Mouse (Mus musculus) MEL (cell line): ENCODE measurements around the gene Bcr.

Source experiments
- CHD1 ChIP-seq: IDR thresholded peaks from 2 replicates; pipeline ENCODE4 v1.6.1; 2012; ENCODE audit warnings: low read depth, mild to moderate bottlenecking, inconsistent platforms, low read length, improper control_type of control experiment
- CTCF ChIP-seq, 3 experiments: IDR thresholded peaks in 2 of 3; conservative IDR thresholded peaks in 1 of 3; 2 replicates each; pipeline ENCODE4 v1.5.1; 2011 to 2012; ENCODE audit warnings: low read length in 3 of 3, low read depth in 2 of 3, mild to moderate bottlenecking in 2 of 3, improper control_type of control experiment in 1 of 3, inconsistent platforms in 1 of 3, mixed read lengths in 1 of 3, moderate library complexity in 1 of 3; ENCODE audit not compliant: control insufficient read depth in 1 of 3, insufficient read depth in 1 of 3, poor library complexity in 1 of 3, severe bottlenecking in 1 of 3
- ETS1 ChIP-seq: IDR thresholded peaks from 2 replicates; pipeline ENCODE4 v1.6.1; 2012; ENCODE audit warnings: low read depth, mild to moderate bottlenecking, inconsistent platforms, low read length, improper control_type of control experiment, moderate library complexity
- MAZ ChIP-seq: IDR thresholded peaks from 2 replicates; pipeline ENCODE4 v1.6.1; 2012; ENCODE audit warnings: low read depth, mild to moderate bottlenecking, inconsistent platforms, low read length, improper control_type of control experiment
- MEF2A ChIP-seq: IDR thresholded peaks from 2 replicates; pipeline ENCODE4 v1.6.1; 2014; ENCODE audit warnings: low read depth, mild to moderate bottlenecking, inconsistent platforms, low read length, improper control_type of control experiment; ENCODE audit not compliant: poor library complexity, insufficient replicate concordance, severe bottlenecking; ENCODE audit errors: extremely low read depth
- POLR2A ChIP-seq, 2 experiments: IDR thresholded peaks; 2 replicates each; pipeline ENCODE4 v1.6.1; 2011 to 2012; ENCODE audit warnings: low read length in 2 of 2, mild to moderate bottlenecking in 2 of 2, control low read depth in 1 of 2, improper control_type of control experiment in 1 of 2, low read depth in 1 of 2, moderate library complexity in 1 of 2; ENCODE audit not compliant: control insufficient read depth in 1 of 2, insufficient read depth in 1 of 2, poor library complexity in 1 of 2
- POLR2AphosphoS2 ChIP-seq: IDR thresholded peaks from 2 replicates; pipeline ENCODE4 v1.6.1; 2011; ENCODE audit warnings: low read length, improper control_type of control experiment
- RAD21 ChIP-seq: IDR thresholded peaks from 2 replicates; pipeline ENCODE4 v1.6.1; 2011; ENCODE audit warnings: mild to moderate bottlenecking, low read depth, low read length, improper control_type of control experiment
- TAL1 ChIP-seq: IDR thresholded peaks from 2 replicates; pipeline ENCODE4 v1.6.1; 2012; ENCODE audit warnings: mild to moderate bottlenecking, inconsistent platforms, low read length, moderate library complexity, mixed read lengths
- TBP ChIP-seq: IDR thresholded peaks from 2 replicates; pipeline ENCODE4 v1.8.0; 2011; ENCODE audit warnings: low read depth, low read length, improper control_type of control experiment
- ZNF384 ChIP-seq: IDR thresholded peaks from 2 replicates; pipeline ENCODE4 v1.6.1; 2012; ENCODE audit warnings: low read depth, mild to moderate bottlenecking, inconsistent platforms, low read length, improper control_type of control experiment

DNA sequence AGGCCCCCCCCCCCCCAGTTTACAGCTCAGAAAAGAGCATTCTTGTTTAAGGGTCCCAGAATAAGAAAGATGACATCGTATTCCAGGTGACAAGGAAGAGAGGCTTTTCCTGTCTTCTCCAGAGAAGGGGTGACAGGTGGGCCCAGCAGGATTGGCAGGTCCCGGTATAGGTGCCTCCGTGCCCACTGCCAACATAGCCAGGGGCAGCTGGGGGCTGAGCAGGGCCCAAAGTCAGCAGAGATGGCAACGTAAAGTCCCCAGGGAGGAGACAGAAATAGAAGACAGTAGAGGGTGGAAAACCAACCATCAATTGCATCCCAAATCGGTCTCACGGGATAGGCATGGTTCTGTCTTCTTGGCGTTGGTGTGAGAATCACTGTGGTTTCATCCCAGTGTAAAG is 11.7 kb upstream of the Bcr start:
- TF ChIP-seq TBP, result no peak
- TF ChIP-seq ETS1, result no peak
- no peak for TF ChIP-seq MAZ
- TF ChIP-seq CTCF (IDR thresholded peaks at IDR 0.05 in 2 of 3, conservative IDR thresholded peaks at IDR 0.05 in 1 of 3; ENCODE audit: control insufficient read depth in 1 of 3, insufficient read depth in 1 of 3, low read depth in 2 of 3, low read length in 3 of 3, poor library complexity in 1 of 3, severe bottlenecking in 1 of 3), result no peak
- no peak for TF ChIP-seq POLR2A (IDR thresholded peaks at IDR 0.05; ENCODE audit: control insufficient read depth in 1 of 2, insufficient read depth in 1 of 2, low read depth in 1 of 2, low read length in 2 of 2, poor library complexity in 1 of 2)
- TF ChIP-seq RAD21, result no peak
- no peak for TF ChIP-seq TAL1
- TF ChIP-seq ZNF384, result no peak
- no peak for TF ChIP-seq MEF2A
- no peak for TF ChIP-seq POLR2AphosphoS2
- TF ChIP-seq CHD1, result no peak
